Mouse (Mus musculus) embryo, embryonic 10 days (tissue): ENCODE results near the gene Gm47791.

Experiments
- DNase-seq: peaks from one replicate; pipeline ENCODE4 v3.0.0-alpha.2; 2015; ENCODE audit warnings: low spot score

Gene Gm47791

GRCm38 (mm10) chr1:82785546-82785945 lies 14.5 kb upstream of the Gm47791 start:
- no peak for DNase-seq

GRCm38 (mm10) chr1:82783559-82783958 lies 12.5 kb upstream of the Gm47791 start:
- DNase-seq, result no peak

- DNase-seq, result no peak
Observed at GRCm38 (mm10) chr1:82779388-82779966, 8.4 kb upstream of the Gm47791 start.

- DNase-seq, result no peak
Observed at GRCm38 (mm10) chr1:82775293-82775692, 4.2 kb upstream of the Gm47791 start.

- no peak for DNase-seq
Observed at GRCm38 (mm10) chr1:82773208-82773607, 2.2 kb upstream of the Gm47791 start.

- no peak for DNase-seq
Observed at GRCm38 (mm10) chr1:82772428-82772827, 1.4 kb upstream of the Gm47791 start.

GRCm38 (mm10) chr1:82768269-82768668 lies 2.8 kb downstream of the Gm47791 start, which contains the start of gene Tm4sf20:
Gene Tm4sf20 (minus strand): TSS chr1:82768461.
- no peak for DNase-seq

GRCm38 (mm10) chr1:82766641-82767040 lies 4.4 kb downstream of the Gm47791 start:
- no peak for DNase-seq

GRCm38 (mm10) chr1:82766227-82766626 lies 4.8 kb downstream of the Gm47791 start:
- no peak for DNase-seq

- DNase-seq, result no peak
Observed at GRCm38 (mm10) chr1:82762274-82762673, 8.8 kb downstream of the Gm47791 start.

GRCm38 (mm10) chr1:82761454-82762169 lies 9.4 kb downstream of the Gm47791 start:
- no peak for DNase-seq

GRCm38 (mm10) chr1:82759520-82759919 lies 11.5 kb downstream of the Gm47791 start:
- DNase-seq, result no peak

- no peak for DNase-seq
Observed at GRCm38 (mm10) chr1:82747714-82748452, 23.2 kb downstream of the Gm47791 start.

- no peak for DNase-seq
Observed at GRCm38 (mm10) chr1:82746408-82746807, 24.6 kb downstream of the Gm47791 start.

GRCm38 (mm10) chr1:82743962-82744361 lies 27.1 kb downstream of the Gm47791 start:
- DNase-seq, result no peak

- DNase-seq, result no peak
Observed at GRCm38 (mm10) chr1:82741539-82741938, 29.5 kb downstream of the Gm47791 start.

- DNase-seq, result no peak
Observed at GRCm38 (mm10) chr1:82738066-82738465, 33.0 kb downstream of the Gm47791 start.

GRCm38 (mm10) chr1:82733357-82733756 lies 37.7 kb downstream of the Gm47791 start:
- no peak for DNase-seq

- DNase-seq, result no peak
Observed at GRCm38 (mm10) chr1:82726482-82726881, 44.6 kb downstream of the Gm47791 start.

- no peak for DNase-seq
Observed at GRCm38 (mm10) chr1:82725875-82726185, 45.2 kb downstream of the Gm47791 start.

- DNase-seq, result peak; percentile 6
Observed at GRCm38 (mm10) chr1:82725026-82725874, 45.8 kb downstream of the Gm47791 start.

- DNase-seq, result peak; percentile 97
Observed at GRCm38 (mm10) chr1:82724339-82725025, 46.6 kb downstream of the Gm47791 start, which contains the start of gene Mff. Gene Mff (plus strand): TSS chr1:82724890.
